Mouse (Mus musculus) hindbrain, embryonic 13.5 days (tissue): ENCODE data around the gene Atp6v0a1. TPM values are rescaled to one million over a fixed set of nuclear protein-coding genes. Genes with fewer than 3 reads are reported as not detected.
A peak's percentile ranks its signal among the peaks of the same experiment; 100 is the strongest.

Source experiments
- ATAC-seq: fragments of 200-750 bp; cut with Nextera tagmentation; 2 replicates; pipeline ENCODE4 v1.8.0; 2017; ENCODE audit warnings: moderate TSS enrichment; ENCODE audit not compliant: low FRiP score
- H3K27ac ChIP-seq: fragments of 300-500 bp; sonication (generic); 2 replicates; pipeline ENCODE4 v1.5.1; 2015; ENCODE audit warnings: inconsistent platforms, mild to moderate bottlenecking, moderate library complexity
- H3K27me3 ChIP-seq: fragments of 300-500 bp; sonication (generic); 2 replicates; pipeline ENCODE4 v1.6.1; 2015; ENCODE audit warnings: mild to moderate bottlenecking, inconsistent platforms
- H3K36me3 ChIP-seq: fragments of 300-500 bp; sonication (generic); 2 replicates; pipeline ENCODE4 v1.6.1; 2015; ENCODE audit warnings: mild to moderate bottlenecking, inconsistent platforms
- H3K4me1 ChIP-seq: fragments of 300-500 bp; sonication (generic); replicated peaks from 2 replicates; pipeline ENCODE4 v1.6.1; 2015; ENCODE audit warnings: inconsistent platforms
- H3K4me2 ChIP-seq: fragments of 300-500 bp; sonication (generic); 2 replicates; pipeline ENCODE4 v1.6.1; 2015; ENCODE audit warnings: inconsistent platforms, mild to moderate bottlenecking, moderate library complexity
- H3K4me3 ChIP-seq: fragments of 300-500 bp; sonication (generic); 2 replicates; pipeline ENCODE4 v1.5.1; 2015; ENCODE audit warnings: mild to moderate bottlenecking, inconsistent platforms
- H3K9ac ChIP-seq: fragments of 300-500 bp; sonication (generic); 2 replicates; pipeline ENCODE4 v1.6.1; 2015; ENCODE audit warnings: mild to moderate bottlenecking, inconsistent platforms
- H3K9me3 ChIP-seq: fragments of 300-500 bp; sonication (generic); 2 replicates; pipeline ENCODE4 v1.6.1; 2016; ENCODE audit warnings: inconsistent platforms
- WGBS: fragments of 180-500 bp; shearing (Covaris S2); methylation state at CpG from one replicate; pipeline ENCODE4 v1.1.7; 2015; 5-methylcytosine and 5-hydroxymethylcytosine counted together
- polyA plus RNA-seq: library from polyadenylated mRNA; unstranded; fragments of >200 nt; fragmentation: Nextera tagmentation; extraction: Ambion mirVana; gene quantifications from 2 replicates; pipeline ENCODE4 v1.2.1, GENCODE M21; 2015

Atp6v0a1 gene
- polyA plus RNA-seq: 108 and 110 TPM in 2 replicates

- Histone ChIP-seq H3K9me3 (no peaks in the 10 kb centered on the region), H3K4me2 (peak within 1 kb of the TSS; percentile 60), H3K9ac (peak within 1 kb of the TSS; percentile 93), H3K27ac (peak within 1 kb of the TSS; percentile 91), H3K36me3 (peaks cover 16% of the 10 kb centered on the region), H3K27me3 (peaks cover 13% of the 10 kb centered on the region; the same call in 1 of the 2 replicates), H3K4me3 (peak within 1 kb of the TSS; percentile 69), H3K4me1 (peaks cover 37% of the 10 kb centered on the region)
- WGBS: under 1% methylated on average over 44 of the region's 44 CpGs
- ATAC-seq: peak; percentile 100
Observed at GRCm38 (mm10) chr11:101009046-101009887, at the start of gene Atp6v0a1. TSS of gene Atp6v0a1 (plus strand) at chr11:101009452.

DNA sequence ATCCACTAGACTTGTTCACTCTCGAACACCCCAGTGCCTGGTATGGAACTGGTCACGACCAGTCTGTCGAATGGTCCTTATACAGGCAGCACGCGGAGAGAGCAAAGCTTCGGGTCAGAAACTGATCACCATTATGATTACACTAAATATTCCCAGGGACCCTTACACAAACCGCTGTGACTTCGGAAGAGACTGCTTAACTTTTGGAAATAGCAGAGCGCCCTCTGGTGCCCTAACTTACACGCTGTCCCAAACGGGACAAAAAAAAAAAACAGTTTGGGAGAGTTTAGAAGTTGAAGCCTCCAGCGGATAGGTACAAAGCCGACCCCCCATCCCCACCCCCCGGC, 49.8 kb upstream of the Atp6v0a1 start:
- H3K27me3 ChIP-seq: peaks cover 45% of the 10 kb centered on the region
- H3K9ac ChIP-seq: no peak overlapping the region
- no peak for ATAC-seq
- H3K4me2 ChIP-seq: peak overlapping the region; percentile 48
- H3K36me3 ChIP-seq: no peaks in the 10 kb centered on the region
- H3K4me3 ChIP-seq: peak overlapping the region; percentile 24
- H3K9me3 ChIP-seq: no peaks in the 10 kb centered on the region
- no peak overlapping the region for H3K27ac ChIP-seq
- peaks cover 11% of the 10 kb centered on the region for H3K4me1 ChIP-seq
- 4% methylated on average over 14 of the region's 14 CpGs for WGBS

GRCm38 (mm10) chr11:100959826-100960225, 49.4 kb upstream of the Atp6v0a1 start:
- Histone ChIP-seq H3K27me3 (peaks cover 48% of the 10 kb centered on the region), H3K36me3 (no peaks in the 10 kb centered on the region), H3K4me3 (no peak overlapping the region), H3K4me2 (no peak overlapping the region), H3K27ac (no peak overlapping the region), H3K9ac (no peak overlapping the region), H3K9me3 (no peaks in the 10 kb centered on the region), H3K4me1 (peaks cover 11% of the 10 kb centered on the region)
- ATAC-seq: no peak
- 32% methylated on average over 3 of the region's 3 CpGs for WGBS

DNA sequence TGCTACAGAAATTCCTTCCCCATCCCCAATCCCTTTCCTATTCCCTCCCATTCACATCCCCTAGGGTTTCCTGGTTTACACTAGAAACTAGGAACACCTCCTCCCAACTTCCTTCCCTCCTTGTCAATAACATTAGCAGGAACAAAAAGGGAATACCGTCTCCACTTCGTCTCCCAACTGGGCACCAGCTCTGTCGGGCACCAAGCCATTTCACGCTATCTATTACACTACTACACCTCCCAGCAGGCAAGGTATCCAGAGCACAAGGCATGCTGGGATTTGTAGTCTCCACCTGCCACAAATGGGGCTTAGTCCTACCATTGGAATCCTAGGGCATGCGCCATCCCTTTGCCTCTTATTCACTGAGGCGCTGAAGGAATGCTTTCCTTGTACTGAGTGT, 48.7 kb upstream of the Atp6v0a1 start:
- H3K36me3 ChIP-seq: no peaks in the 10 kb centered on the region
- peak overlapping the region; percentile 36; the same call in 1 of the 2 replicates for H3K4me2 ChIP-seq
- H3K27ac ChIP-seq: no peak overlapping the region
- peak; percentile 81 for ATAC-seq
- no peak overlapping the region for H3K4me3 ChIP-seq
- no peaks in the 10 kb centered on the region for H3K9me3 ChIP-seq
- peaks cover 53% of the 10 kb centered on the region for H3K27me3 ChIP-seq
- no peak overlapping the region for H3K9ac ChIP-seq
- peaks cover 11% of the 10 kb centered on the region for H3K4me1 ChIP-seq
- 9% methylated on average over 6 of the region's 6 CpGs for WGBS

DNA sequence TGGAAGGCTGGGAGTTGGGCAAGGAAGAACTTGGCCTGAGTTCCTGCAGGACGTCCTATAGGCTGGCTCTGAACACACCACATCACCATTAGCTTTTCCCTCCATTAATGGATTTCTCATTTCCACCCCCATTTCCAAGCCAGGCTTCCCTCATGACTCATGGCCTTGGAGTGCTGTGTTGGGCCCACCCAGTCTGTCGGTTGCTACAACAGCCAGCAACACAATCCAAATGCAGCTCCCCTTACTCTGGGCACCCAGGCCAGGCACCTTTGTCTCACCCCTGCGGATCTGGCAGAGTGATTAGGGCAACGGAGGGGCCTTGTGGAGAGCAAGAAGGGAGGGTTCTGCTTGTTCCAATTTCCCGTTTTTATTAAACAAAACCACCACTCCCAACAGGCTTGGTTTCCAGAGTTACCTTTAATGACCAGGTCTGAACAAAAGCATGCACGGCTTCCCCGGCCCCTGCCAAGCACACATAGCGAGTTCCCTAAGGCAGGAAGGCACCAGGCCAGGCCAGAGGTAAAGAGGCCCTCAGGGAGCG, 46.8 kb upstream of the Atp6v0a1 start:
- Histone ChIP-seq H3K36me3 (no peaks in the 10 kb centered on the region), H3K4me1 (peaks cover 11% of the 10 kb centered on the region), H3K9ac (no peak overlapping the region), H3K4me2 (no peak overlapping the region), H3K27ac (no peak overlapping the region), H3K9me3 (no peaks in the 10 kb centered on the region), H3K27me3 (peaks cover 67% of the 10 kb centered on the region), H3K4me3 (no peak overlapping the region)
- no peak for ATAC-seq
- 71% methylated on average over 9 of the region's 9 CpGs for WGBS

DNA sequence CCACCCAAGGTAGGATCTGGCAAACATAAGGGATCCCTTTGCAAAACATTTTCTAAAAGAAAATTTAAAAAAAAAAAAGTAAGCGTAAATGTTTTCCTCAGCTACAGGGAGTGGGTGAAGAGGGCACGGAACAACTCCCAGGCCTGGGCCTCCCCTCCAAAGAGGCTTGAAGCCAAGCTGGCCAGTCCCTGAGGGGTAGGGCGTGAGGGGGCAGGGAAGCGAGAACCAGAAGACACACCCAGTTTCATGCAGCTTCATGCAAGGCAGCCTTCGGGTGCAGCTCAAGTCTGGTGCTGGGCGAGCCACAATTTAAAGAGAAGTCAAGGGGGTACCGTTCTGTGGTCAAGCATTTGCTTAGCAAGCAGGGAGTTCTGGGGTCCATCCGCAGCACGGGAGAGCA, 45.6 kb upstream of the Atp6v0a1 start:
- peaks cover 67% of the 10 kb centered on the region for H3K27me3 ChIP-seq
- no peak overlapping the region for H3K27ac ChIP-seq
- no peak for ATAC-seq
- H3K4me1 ChIP-seq: peaks cover 8% of the 10 kb centered on the region
- 81% methylated on average over 9 of the region's 9 CpGs for whole genome bisulfite sequencing
- H3K9ac ChIP-seq: no peak overlapping the region
- no peak overlapping the region for H3K4me2 ChIP-seq
- no peaks in the 10 kb centered on the region for H3K36me3 ChIP-seq
- no peaks in the 10 kb centered on the region for H3K9me3 ChIP-seq
- no peak overlapping the region for H3K4me3 ChIP-seq

DNA sequence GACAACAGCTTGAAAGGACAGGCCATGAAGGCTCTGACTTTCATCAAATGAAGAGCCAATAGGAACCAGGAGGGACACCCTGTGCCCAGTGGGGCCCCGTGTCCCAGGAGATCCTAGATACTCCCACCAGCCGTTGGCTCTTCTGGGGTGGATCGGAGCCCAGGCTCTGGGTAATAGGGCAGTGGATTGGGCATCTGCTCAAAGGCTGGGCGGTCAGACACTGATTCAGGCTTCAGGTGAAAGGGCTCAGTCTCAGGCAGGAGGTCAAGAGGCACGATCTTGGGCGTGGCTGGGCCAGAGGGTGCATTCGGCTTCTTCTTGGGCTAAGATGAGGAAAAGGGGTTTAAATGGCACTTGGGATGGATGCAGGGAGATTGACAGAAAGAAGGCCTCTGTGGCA, 45.1 kb upstream of the Atp6v0a1 start:
- peaks cover 5% of the 10 kb centered on the region for H3K4me1 ChIP-seq
- no peak overlapping the region for H3K27ac ChIP-seq
- no peaks in the 10 kb centered on the region for H3K9me3 ChIP-seq
- no peak overlapping the region for H3K9ac ChIP-seq
- peaks cover 67% of the 10 kb centered on the region for H3K27me3 ChIP-seq
- ATAC-seq: no peak
- H3K4me2 ChIP-seq: no peak overlapping the region
- WGBS: 83% methylated on average over 7 of the region's 7 CpGs
- H3K36me3 ChIP-seq: no peaks in the 10 kb centered on the region
- no peak overlapping the region for H3K4me3 ChIP-seq

DNA sequence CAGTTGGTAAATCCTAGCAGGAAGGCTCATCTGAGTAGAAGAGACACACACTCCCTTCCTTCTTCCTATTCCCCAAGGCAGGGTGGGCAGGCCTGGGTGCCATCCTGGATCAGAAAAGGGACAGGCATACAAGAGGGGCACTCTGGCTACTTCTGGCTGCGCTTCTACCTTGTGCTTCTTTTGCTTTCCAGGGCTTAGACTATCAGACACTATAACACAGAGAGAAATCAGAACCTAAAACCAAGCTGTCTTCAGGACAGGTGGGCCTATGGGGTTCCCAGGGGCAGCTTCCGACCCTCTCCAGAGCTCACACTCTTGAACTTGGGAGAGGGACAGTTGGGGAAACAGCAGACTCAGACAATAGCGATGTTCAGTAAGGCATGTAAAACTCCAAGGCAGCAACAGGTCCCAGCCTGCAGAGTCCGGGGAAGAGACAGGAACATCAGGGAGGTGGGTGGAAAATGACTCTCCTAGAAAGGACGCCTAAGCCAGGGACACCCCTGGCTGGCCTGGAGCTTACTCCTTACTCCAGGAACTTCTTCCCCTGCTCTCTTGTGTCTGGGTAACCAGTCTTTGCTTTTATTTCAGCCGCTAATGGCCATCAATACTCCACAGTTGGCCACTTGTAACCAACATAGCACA, 44.2 kb upstream of the Atp6v0a1 start:
- Histone ChIP-seq H3K9ac (no peak overlapping the region), H3K9me3 (no peaks in the 10 kb centered on the region), H3K4me2 (no peak overlapping the region), H3K36me3 (no peaks in the 10 kb centered on the region), H3K27me3 (peaks cover 67% of the 10 kb centered on the region), H3K27ac (no peak overlapping the region), H3K4me3 (no peak overlapping the region), H3K4me1 (peaks cover 11% of the 10 kb centered on the region)
- WGBS: 87% methylated on average over 6 of the region's 6 CpGs
- no peak for ATAC-seq

GRCm38 (mm10) chr11:100965760-100966159, 43.5 kb upstream of the Atp6v0a1 start:
- Histone ChIP-seq H3K4me1 (peaks cover 18% of the 10 kb centered on the region), H3K27ac (no peak overlapping the region), H3K9ac (no peak overlapping the region), H3K4me2 (no peak overlapping the region), H3K4me3 (no peak overlapping the region), H3K36me3 (no peaks in the 10 kb centered on the region), H3K9me3 (no peaks in the 10 kb centered on the region), H3K27me3 (peaks cover 72% of the 10 kb centered on the region)
- WGBS: 85% methylated on average over 6 of the region's 6 CpGs
- no peak for ATAC-seq

- ATAC-seq: no peak
- Histone ChIP-seq H3K9me3 (no peaks in the 10 kb centered on the region), H3K4me2 (no peak overlapping the region; the same call in 1 of the 2 replicates), H3K27ac (no peak overlapping the region), H3K9ac (no peak overlapping the region), H3K4me1 (peaks cover 18% of the 10 kb centered on the region), H3K36me3 (no peaks in the 10 kb centered on the region), H3K27me3 (peaks cover 88% of the 10 kb centered on the region), H3K4me3 (no peak overlapping the region)
- 68% methylated on average over 5 of the region's 5 CpGs for WGBS
Observed at GRCm38 (mm10) chr11:100967376-100967775, 41.9 kb upstream of the Atp6v0a1 start.

DNA sequence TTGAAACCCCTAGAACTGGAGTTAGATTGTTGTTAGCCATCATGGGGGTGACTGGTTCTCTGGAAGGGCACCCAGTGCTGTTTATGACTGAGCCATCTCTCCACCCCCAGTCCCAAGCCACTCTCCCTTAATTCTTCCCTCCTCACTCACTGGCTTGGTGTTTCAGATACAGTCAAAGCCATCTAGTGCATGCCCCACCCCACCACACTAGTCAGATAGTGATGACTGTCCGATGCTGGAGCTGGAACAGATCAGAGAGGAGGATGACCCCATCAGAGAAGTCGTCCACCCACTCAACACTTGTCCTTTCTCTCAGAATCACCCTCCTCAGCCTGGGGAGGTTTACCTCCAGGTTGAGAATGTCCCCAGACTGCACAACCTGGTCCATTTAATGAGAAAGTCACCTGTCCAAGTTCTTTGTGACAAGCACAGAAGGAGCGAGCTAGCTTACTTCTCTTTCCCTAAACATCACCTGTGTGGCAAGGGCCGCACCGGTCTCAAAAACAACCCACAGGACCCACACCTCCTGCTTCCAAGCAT, 41.3 kb upstream of the Atp6v0a1 start:
- peak overlapping the region; percentile 53; the same call in 1 of the 2 replicates for H3K4me2 ChIP-seq
- H3K9ac ChIP-seq: no peak overlapping the region
- H3K4me3 ChIP-seq: no peak overlapping the region
- peaks cover 18% of the 10 kb centered on the region for H3K4me1 ChIP-seq
- H3K9me3 ChIP-seq: no peaks in the 10 kb centered on the region
- no peak overlapping the region for H3K27ac ChIP-seq
- 89% methylated on average over 5 of the region's 5 CpGs for WGBS
- H3K27me3 ChIP-seq: peaks cover 94% of the 10 kb centered on the region
- H3K36me3 ChIP-seq: no peaks in the 10 kb centered on the region
- no peak for ATAC-seq

DNA sequence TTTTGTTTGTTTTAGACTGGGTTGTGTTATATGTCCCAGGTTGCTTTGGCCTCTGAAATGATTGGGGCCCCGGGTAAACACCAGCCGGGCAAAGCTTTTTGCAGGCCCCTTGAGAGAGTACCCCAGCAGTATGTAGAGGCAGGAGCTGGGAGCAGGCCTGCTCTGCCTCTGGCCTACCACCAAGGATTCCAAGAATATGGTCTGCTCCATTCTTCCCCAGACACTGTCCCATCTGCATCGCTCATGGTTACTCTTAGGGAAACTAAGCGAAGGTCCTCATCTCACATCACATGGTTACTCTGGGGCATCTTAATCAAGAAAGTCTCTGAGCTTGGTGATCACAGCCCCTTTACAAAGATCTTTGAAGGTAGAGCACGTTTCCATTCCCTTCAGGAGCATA, 40.8 kb upstream of the Atp6v0a1 start:
- H3K9me3 ChIP-seq: no peaks in the 10 kb centered on the region
- H3K27me3 ChIP-seq: peaks cover 95% of the 10 kb centered on the region
- no peak overlapping the region for H3K9ac ChIP-seq
- no peak overlapping the region for H3K4me3 ChIP-seq
- WGBS: 77% methylated on average over 5 of the region's 5 CpGs
- peaks cover 18% of the 10 kb centered on the region for H3K4me1 ChIP-seq
- peak overlapping the region; percentile 53 for H3K4me2 ChIP-seq
- H3K36me3 ChIP-seq: no peaks in the 10 kb centered on the region
- no peak overlapping the region for H3K27ac ChIP-seq
- ATAC-seq: no peak
